Mouse (Mus musculus) heart, postnatal 0 days (tissue): ENCODE measurements around the gene 4930512M02Rik.

Experiments
- CTCF ChIP-seq: IDR thresholded peaks from 2 replicates; pipeline ENCODE4 v1.5.1; 2016; ENCODE audit warnings: antibody characterized with exemption, control low read depth, low read depth
- EP300 ChIP-seq: IDR thresholded peaks from 2 replicates; pipeline ENCODE4 v1.6.1; 2016; ENCODE audit warnings: antibody characterized with exemption, low read depth

- no peak for TF ChIP-seq CTCF
- no peak for TF ChIP-seq EP300
These were observed 63.2 kb downstream of the 4930512M02Rik start for GRCm38 (mm10) chr11:11564266-11565044.
